Mouse (Mus musculus): ENCODE measurements around the gene Tango2.

- TF ChIP-seq CTCF (IDR thresholded peaks at IDR 0.05; ENCODE audit: low read depth, low read length) (no peak), POLR2A (IDR thresholded peaks at IDR 0.05; ENCODE audit: borderline replicate concordance, low read depth, low read length) (no peak)
These were observed 19.4 kb downstream of the Tango2 start for GRCm38 (mm10) chr16:18328524-18328923.
